Mouse (Mus musculus): ENCODE measurements around the gene Kdsr.

Kdsr gene

DNA sequence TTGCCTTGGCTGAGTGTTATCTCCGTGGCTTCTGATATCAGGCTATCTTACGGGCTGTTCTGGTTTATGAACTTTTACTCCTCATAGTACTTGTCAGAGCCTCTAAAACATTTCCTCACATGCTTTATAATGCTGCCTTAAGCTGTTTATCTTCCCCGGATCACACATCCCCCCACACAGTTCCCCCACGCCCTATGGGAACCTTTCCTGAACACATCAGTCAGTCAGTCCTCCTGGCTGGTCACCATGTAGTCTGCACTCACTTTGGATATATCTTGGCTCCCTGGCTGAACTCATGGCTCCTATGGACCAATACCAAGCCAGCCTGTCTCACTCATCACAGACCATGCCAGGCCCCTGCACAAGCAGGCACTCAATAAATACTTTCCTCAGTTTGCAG is 2.9 kb downstream of the Kdsr start:
- TF ChIP-seq GATA4 (IDR thresholded peaks at IDR 0.05; ENCODE audit: insufficient replicate concordance, low read length): no peak

DNA sequence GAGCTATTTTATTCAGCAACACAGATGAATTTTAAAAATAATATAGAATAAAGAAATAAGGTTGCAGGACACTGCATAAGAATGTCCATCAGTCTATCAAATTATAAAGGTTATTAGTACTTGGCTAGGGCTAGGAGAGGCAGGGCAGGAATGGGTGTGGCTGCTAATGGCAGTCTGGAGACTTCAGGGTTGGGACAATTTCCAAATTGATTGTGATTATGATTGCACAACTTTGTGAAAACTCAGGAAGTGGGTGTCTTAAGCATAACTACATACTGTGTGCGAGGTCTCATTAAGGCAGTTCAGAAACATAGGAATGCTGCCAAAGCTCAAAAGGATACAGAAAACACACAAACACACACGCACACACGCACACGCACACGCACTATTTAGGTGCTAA is 7.5 kb downstream of the Kdsr start:
- no peak for TF ChIP-seq GATA4 (IDR thresholded peaks at IDR 0.05; ENCODE audit: insufficient replicate concordance, low read length)

DNA sequence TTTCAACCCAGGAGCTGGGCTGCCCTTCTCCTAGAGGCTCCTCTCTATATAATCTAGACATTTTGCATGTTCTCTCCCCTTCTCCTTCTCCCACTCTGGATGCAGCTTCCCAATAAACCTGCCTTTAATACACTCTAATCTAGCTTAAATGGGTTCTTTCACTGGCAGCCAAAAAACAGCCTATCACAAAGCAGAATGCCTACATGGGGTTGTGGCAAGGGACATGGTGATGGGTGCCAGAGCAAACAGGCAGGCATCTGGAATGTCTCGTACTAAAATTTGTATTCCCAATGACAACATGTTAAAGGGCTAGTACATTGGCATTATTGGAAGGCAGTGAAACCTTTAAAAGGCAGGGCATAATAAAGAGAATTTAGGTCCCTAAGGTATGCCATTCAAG is 8.9 kb downstream of the Kdsr start:
- no peak for TF ChIP-seq GATA4 (IDR thresholded peaks at IDR 0.05; ENCODE audit: insufficient replicate concordance, low read length)

DNA sequence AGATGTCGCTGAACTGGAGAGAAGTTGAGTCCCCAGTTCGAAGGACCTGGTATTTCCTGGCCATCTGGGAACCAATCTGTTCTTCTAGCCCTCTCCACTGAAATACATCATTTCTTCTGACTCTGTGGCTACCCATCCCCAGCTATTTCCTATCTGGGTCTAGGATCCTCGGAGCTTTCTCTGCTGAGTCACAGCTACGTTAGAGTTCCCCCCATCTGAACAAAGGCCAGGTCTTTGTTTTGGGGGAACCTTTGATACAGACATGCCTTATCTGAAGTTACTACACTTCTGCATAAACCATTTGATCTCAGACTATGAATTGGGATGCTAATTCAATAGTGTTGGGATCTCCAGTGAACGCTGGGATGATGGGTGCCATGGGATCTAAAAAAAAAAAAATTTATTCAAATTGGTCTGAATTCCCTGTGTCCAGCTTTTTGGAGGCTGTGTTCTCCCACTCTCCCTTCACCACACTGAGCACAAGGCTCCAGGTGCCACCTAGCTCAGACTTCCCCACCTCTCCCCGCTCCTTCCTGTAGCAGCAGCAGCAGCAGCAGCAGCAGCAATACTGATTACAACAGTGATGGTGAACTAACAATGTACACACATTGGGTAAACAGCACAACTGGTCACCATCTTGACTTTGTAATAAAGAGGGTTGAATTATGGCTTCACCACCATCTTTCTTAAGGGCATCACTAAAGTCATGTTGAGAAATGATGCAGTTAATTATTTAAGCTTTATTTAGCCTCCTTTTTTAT is 10.8 kb downstream of the Kdsr start:
- no peak for TF ChIP-seq GATA4 (IDR thresholded peaks at IDR 0.05; ENCODE audit: insufficient replicate concordance, low read length)

DNA sequence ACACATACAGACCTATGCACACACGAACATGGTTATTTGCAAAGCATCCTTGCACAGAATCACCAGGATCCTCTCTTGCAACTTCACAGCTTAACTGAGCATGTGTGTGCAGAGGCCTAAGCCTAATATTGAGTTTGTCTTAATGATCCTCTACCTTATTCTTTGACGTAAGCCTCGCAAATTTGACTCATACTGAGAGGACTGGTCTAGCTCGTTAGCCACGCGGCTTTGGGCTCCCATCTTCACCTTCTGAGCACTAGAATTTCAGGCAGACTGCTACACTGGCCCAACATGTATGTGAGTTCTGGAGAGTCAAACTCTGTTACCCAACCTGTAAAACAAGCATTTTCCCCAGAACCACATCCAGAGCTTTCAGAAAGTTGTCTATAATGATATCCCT is 16.5 kb downstream of the Kdsr start:
- TF ChIP-seq GATA4 (IDR thresholded peaks at IDR 0.05; ENCODE audit: insufficient replicate concordance, low read length): no peak

DNA sequence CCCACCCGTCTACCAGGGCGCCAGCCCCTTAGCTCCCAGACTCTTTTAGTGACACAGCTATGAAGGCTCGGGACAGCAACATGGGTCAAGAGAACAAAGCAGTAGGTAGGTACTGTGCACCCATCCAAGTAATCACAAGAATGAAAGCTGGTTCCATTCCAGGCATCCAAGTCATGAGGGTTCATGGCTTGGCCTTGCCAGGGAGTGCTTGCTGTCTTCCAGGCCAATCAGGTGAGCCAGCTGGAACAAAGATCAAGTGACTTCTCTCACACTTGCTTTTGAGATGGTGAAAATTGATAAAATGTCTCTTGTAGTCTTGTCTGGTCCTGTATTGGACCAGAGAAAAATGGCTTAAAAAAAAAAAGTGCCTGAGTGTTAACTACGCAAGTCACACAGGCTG is 18.8 kb downstream of the Kdsr start:
- no peak for TF ChIP-seq GATA4 (IDR thresholded peaks at IDR 0.05; ENCODE audit: insufficient replicate concordance, low read length)

DNA sequence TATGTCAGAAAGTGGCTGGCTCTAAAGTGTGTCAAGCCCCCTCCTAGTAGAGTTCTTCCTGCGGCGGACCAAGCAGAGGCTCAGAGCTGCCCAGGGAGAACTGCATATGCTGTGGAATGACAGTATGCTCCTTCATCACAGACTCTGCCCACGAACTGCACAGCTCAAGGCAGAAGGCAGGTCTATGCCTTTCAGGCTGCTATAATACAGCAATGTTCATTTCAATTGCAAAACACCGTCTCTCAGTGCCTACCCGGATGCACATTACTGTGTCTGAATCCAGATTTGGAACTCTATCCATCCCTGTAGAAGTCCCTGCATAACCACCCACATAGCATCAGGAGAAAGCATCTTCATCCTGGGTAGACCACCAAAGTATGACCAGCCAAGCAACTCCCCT is 19.7 kb downstream of the Kdsr start:
- TF ChIP-seq GATA4 (IDR thresholded peaks at IDR 0.05; ENCODE audit: insufficient replicate concordance, low read length): no peak

DNA sequence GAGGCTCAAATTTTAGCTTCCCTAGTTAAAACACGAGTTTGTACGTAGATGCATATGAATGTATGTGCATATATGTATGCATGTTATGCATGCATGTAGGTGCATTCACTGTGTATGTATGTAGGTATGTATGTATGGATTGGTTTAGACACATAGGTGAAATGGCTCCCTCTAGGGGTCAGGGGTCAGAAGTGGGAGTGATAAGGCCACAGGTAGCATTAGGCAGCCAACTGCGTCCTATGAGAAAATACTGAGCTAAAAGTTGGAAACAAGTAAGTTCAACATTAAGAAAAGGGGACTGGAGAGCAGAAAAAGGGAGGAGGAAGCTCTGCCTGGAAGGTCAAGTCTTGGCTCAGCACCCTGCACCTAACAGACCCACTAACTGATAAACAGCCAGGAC is 21.4 kb downstream of the Kdsr start:
- no peak for TF ChIP-seq GATA4 (IDR thresholded peaks at IDR 0.05; ENCODE audit: insufficient replicate concordance, low read length)

DNA sequence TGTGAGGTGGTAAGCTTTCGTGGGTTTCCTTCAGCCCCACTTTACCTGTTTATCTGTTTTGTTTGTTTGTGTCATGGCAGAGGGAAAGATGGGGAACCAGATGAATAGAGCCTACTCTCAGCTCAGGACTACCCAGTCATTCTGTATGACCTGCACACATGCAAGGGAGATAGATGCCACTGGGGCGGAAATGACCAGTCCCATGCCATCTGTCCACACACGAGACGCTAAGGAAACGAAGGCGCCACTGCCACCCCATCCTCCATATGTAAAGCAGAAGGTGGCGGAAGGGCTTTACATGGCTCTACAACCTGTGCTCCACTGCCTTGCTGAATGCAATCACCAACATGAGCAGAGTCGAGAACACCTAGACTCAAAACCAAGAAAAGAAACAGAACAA is 23.3 kb downstream of the Kdsr start:
- no peak for TF ChIP-seq GATA4 (IDR thresholded peaks at IDR 0.05; ENCODE audit: insufficient replicate concordance, low read length)

DNA sequence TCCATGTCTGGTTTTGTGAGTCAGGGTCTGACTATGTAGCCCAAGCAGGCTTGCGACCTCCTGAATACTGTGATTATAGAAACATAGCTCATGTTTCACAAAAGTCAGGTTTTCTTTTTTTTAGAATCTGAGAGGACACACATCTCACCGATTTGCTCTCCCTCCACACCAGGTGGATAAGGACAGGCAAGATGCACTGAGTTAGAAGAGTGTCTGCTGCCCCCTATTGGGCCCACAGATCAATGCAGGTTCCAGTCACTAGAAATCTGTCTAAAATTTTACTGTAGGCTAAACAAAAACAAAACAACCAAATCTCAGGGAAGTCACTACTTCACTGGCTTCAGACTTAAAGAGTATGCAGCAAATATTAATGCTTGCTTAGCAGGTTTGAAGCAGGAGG is 23.9 kb downstream of the Kdsr start:
- no peak for TF ChIP-seq GATA4 (IDR thresholded peaks at IDR 0.05; ENCODE audit: insufficient replicate concordance, low read length)

DNA sequence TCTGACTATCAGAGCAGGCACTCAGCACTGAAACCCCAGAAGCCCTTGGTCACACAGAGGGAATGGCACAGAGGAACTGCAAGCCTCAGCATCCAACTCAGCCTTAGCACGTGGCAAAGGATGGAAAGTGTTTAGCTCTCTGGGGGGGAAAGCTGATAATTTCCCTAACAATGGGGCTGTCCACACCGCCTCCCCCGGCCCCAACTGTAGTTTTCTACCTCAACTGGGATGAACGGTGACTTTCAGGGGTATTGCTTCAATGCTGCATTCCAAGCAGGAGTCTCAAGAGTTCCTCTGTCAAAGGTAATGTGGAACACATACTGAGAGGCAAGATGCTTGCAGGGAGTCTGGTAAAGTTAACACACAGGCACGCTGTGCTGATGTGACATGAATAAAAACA is 37.5 kb downstream of the Kdsr start:
- no peak for TF ChIP-seq GATA4 (IDR thresholded peaks at IDR 0.05; ENCODE audit: insufficient replicate concordance, low read length)

DNA sequence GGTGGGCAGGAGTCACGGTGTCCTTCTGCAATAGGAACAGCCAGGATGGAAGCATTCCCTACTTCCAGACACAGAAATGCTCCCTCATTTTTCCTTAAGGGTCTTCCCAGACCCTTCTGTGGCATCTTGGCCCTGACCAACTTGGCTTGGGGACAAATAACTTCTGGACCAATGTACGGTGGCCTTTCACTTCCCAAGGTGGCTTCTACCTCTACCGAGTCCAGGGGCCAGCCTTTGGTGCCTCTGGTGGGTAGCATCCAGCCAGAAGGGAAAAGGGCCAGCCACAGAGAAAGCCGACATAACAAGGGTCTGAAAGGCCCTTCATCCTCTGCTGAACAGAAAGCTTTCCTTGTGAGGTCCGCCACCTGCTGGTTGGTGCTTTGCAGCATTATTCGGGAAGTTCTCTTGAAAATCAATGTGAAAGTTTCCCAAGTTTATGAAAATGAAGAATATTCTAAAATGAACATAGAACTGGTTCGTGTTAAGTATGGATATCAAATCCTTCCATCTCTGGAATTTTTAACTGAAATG is 42.4 kb downstream of the Kdsr start:
- TF ChIP-seq GATA4 (IDR thresholded peaks at IDR 0.05; ENCODE audit: insufficient replicate concordance, low read length): no peak

DNA sequence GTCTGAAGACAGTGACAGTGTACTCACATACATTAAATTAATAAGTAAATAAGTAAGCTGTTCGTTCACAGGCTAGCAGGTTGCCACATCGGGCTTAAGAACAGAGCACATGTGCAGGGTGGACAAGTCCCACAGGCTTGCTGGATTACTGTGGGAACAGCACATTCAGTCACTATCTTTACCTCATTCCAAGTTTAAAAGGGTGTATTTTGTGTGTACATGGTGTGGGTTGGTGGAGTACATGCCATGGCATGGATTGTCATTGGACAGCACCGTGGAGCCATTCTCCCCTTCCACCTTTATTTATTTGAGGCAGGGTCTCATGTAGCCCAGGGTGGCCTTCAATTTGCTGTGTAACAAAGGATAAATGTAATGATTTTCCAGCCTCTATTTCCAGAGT is 43.4 kb downstream of the Kdsr start:
- no peak for TF ChIP-seq GATA4 (IDR thresholded peaks at IDR 0.05; ENCODE audit: insufficient replicate concordance, low read length)

DNA sequence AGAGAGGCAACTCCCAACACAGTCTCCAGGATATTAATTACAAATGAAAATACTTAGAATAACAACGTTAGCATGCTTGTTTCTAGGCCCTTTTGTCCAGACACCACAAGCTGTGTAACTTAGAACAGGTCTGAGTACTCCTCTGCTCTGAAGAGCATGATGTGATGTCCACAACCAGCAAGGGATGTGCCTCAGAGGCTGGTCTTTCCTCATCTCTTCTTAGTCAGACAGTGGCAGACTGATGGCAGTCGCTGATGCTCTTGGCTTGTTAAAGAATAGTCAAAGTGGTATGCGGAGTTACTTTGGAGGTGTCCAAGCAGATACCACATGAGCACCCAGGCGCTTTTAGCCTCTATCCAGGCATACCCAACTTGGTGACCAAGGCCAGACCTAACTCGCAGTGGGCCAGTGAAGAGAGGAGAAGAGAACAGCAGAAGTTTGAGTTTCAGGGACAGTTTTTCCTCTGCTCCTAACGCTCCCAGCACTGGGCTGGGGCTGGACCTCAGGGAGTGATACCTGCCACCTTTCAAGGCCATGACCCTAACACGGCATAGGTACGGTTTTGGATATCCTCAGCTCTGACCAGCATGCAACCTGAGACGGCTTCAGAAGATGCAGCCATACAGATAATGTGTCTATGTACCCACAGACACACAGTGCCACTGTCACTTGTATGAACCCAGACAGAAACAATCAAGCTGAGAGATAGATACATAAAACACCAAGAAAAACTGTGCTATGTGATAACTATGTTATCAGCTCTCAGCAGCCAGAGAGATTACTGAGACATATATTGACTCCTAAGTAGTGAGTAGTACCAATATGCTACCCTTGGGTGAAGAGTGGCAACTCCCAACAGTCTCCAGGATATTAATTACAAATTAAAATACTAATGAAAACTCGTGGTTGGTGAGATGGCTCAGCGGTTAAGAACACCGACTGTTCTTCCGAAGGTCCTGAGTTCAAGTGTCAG is 44.1 kb downstream of the Kdsr start:
- TF ChIP-seq GATA4 (IDR thresholded peaks at IDR 0.05; ENCODE audit: insufficient replicate concordance, low read length): no peak

DNA sequence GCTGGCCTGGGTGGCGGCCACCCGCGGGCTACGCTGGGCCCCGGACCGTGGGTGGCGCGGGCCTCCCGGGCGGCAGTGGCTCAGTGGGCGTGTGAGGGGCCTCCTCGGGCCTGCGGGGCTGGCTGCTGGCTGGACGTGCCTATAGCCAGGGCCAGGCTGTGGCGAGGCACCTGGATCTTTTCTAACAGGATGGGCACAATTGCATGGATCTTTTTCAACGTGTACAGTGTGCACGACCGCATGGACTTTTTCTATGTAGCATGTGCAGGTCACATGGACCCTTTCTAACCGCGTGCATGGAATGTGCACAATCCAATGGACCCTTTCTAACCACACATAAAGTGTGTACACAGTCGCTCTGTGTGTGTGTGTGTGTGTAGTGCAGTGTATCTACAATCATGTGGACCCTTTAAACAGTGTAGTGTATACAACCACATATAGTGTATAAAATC is 45.0 kb downstream of the Kdsr start:
- no peak for TF ChIP-seq GATA4 (IDR thresholded peaks at IDR 0.05; ENCODE audit: insufficient replicate concordance, low read length)
